ENCODE assay signal across 21 mouse cellular contexts in the genomic region with DNA sequence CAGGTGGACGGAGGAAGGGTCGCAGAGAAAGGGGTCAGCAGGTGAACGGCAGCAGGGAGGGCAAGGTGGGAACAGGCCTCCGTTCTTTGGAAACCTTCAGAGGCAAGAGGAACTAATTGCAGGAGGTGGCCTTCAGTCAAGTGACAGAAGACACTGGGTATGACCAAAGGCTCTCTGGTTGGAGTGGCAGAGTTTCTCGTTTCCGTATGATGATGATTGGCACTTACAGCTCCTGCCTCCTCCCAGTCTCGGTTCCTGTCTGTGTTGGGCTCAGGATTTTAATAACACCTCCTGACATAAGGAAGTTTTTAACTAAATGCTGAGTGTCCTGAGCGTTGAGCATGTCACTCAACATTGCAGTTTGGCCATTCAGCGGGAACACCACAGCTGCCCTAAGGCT. TPM values are rescaled to one million over a fixed set of nuclear protein-coding genes. Genes with fewer than 3 reads are reported as not detected.
"Had no signal": no experiment of that assay in that cellular context is flagged by ENCODE, and none has a peak within 500 bp of the region (broad histone marks: within the 10 kb centered on the region; RNA-seq: fewer than 3 reads in every experiment).

No protein-coding gene starts in this region.

- H3K4me3 ChIP-seq: liver, embryonic 13.5 days; liver, embryonic 15.5 days; lung, embryonic 15.5 days; megakaryocyte, embryonic 14.5 days; neural tube, embryonic 12.5 days; stomach, embryonic 15.5 days had no signal

- H3K27me3 ChIP-seq: liver, embryonic 13.5 days; liver, embryonic 15.5 days; lung, embryonic 15.5 days; neural tube, embryonic 12.5 days; stomach, embryonic 15.5 days had no signal

- DNase-seq: liver, embryonic 13.5 days; liver, postnatal 0 days; lung, adult 2 months; lung, postnatal 14 days; lung, postnatal 36 days; right cerebral cortex, postnatal 14 days; thymus, adult 2 months; thymus, postnatal 25 days; thymus, postnatal 4 days had no signal

- H3K27ac ChIP-seq: liver, embryonic 13.5 days; liver, embryonic 15.5 days; lung, embryonic 15.5 days; macrophage; neural tube, embryonic 12.5 days; stomach, embryonic 15.5 days; stomach, postnatal 0 days had no signal

- H3K4me2 ChIP-seq: liver, embryonic 13.5 days; liver, embryonic 15.5 days; lung, embryonic 15.5 days; midbrain, embryonic 11.5 days; neural tube, embryonic 12.5 days; stomach, embryonic 15.5 days had no signal

- H3K9me3 ChIP-seq: liver, embryonic 13.5 days; liver, embryonic 15.5 days; lung, embryonic 15.5 days; neural tube, embryonic 12.5 days; stomach, embryonic 15.5 days had no signal

- H3K9ac ChIP-seq: liver, embryonic 13.5 days; liver, embryonic 15.5 days; liver, postnatal 0 days; lung, embryonic 15.5 days; neural tube, embryonic 12.5 days; stomach, embryonic 15.5 days had no signal

- H3K36me3 ChIP-seq: liver, embryonic 13.5 days; liver, embryonic 15.5 days; lung, embryonic 15.5 days; neural tube, embryonic 12.5 days; stomach, embryonic 15.5 days had no signal

- ATAC-seq: liver, postnatal 0 days; lung, postnatal 0 days had no signal

- H3K4me1 ChIP-seq: liver, embryonic 13.5 days; liver, embryonic 15.5 days; lung, embryonic 15.5 days; stomach, embryonic 15.5 days had no signal

RNA-seq across cellular contexts. Expression of a gene that starts 57.3 kb away (rescaled TPM):
- total RNA-seq: monocyte, adult 5-6 weeks; neutrophil, adult 5-6 weeks had no signal
- polyA plus RNA-seq: liver, embryonic 13.5 days; liver, postnatal 0 days; macrophage; spleen, adult 2 months; thymus, adult 2 months had no signal
